Mouse (Mus musculus) C2C12 (cell line): ENCODE measurements around the gene Bank1.

Experiments used
- CTCF ChIP-seq: IDR thresholded peaks from one replicate; pipeline ENCODE4 v1.5.1; 2011; ENCODE audit not compliant: control insufficient read depth, insufficient read depth, insufficient read length
- FOSL1 ChIP-seq: IDR thresholded peaks from one replicate; pipeline ENCODE4 v1.8.0; 2011; ENCODE audit warnings: mild to moderate bottlenecking, low read length; ENCODE audit not compliant: poor library complexity, insufficient read depth, severe bottlenecking
- MAX ChIP-seq: IDR thresholded peaks from one replicate; pipeline ENCODE4 v1.6.1; 2011; ENCODE audit warnings: mild to moderate bottlenecking, control low read depth
- USF1 ChIP-seq: IDR thresholded peaks from one replicate; pipeline ENCODE4 v1.6.1; 2011; ENCODE audit warnings: low read depth, mild to moderate bottlenecking, control low read depth, moderate library complexity

GRCm38 (mm10) chr3:136247331-136247730 lies 78.5 kb downstream of the Bank1 start:
- no peak for TF ChIP-seq CTCF
- no peak for TF ChIP-seq FOSL1
- TF ChIP-seq USF1, result no peak
- no peak for TF ChIP-seq MAX
